Mouse (Mus musculus): ENCODE results near the gene Kctd19. TPM values are rescaled to one million over a fixed set of nuclear protein-coding genes. Genes with fewer than 3 reads are reported as not detected.

Kctd19 gene
- polyA plus RNA-seq, 1 experiment from 2014 or later = not detected

GRCm38 (mm10) chr8:105434136-105434535 lies 20.8 kb upstream of the Kctd19 start:
- Histone ChIP-seq H3K36me3 (ENCODE audit: control insufficient read depth, insufficient read depth, low read length) (no peaks in the 10 kb centered on the region), H3K27me3 (ENCODE audit: control insufficient read depth, insufficient read depth, low read length) (no peaks in the 10 kb centered on the region), H3K27ac (replicated peaks; ENCODE audit: low read depth, low read length) (0 out of 2 replicates have a peak overlapping the region, but pooled peaks have one; percentile 45), H3K4me3 (replicated peaks; ENCODE audit: low read depth, low read length) (no peak overlapping the region), H3K4me2 (ENCODE audit: low read length) (no peak overlapping the region), H3K4me1 (ENCODE audit: control insufficient read depth, insufficient read depth, low read length) (peaks cover 25% of the 10 kb centered on the region), H3K9me3 (ENCODE audit: control insufficient read depth, low read length) (no peaks in the 10 kb centered on the region), H3K9ac (replicated peaks; ENCODE audit: low read length) (no peak overlapping the region)
- DNase-seq (no peak), ATAC-seq (ENCODE audit: low FRiP score, low TSS enrichment) (no peak)
- 69% methylated on average over 5 of the region's 5 CpGs for WGBS

- no peak; the same call in 1 of the 2 replicates for ATAC-seq (ENCODE audit: low FRiP score, low TSS enrichment)
- H3K9ac ChIP-seq (replicated peaks; ENCODE audit: low read length) = no peak overlapping the region
- H3K9me3 ChIP-seq (ENCODE audit: control insufficient read depth, low read length) = no peaks in the 10 kb centered on the region
- no peak for DNase-seq
- peak overlapping the region; percentile 45; the same call in 1 of the 2 replicates for H3K27ac ChIP-seq (replicated peaks; ENCODE audit: low read depth, low read length)
- peaks cover 25% of the 10 kb centered on the region for H3K4me1 ChIP-seq (ENCODE audit: control insufficient read depth, insufficient read depth, low read length)
- WGBS = 22% methylated on average over 5 of the region's 5 CpGs
- no peaks in the 10 kb centered on the region for H3K27me3 ChIP-seq (ENCODE audit: control insufficient read depth, insufficient read depth, low read length)
- no peak overlapping the region for H3K4me3 ChIP-seq (replicated peaks; ENCODE audit: low read depth, low read length)
- no peaks in the 10 kb centered on the region for H3K36me3 ChIP-seq (ENCODE audit: control insufficient read depth, insufficient read depth, low read length)
- H3K4me2 ChIP-seq (ENCODE audit: low read length) = no peak overlapping the region
Observed at GRCm38 (mm10) chr8:105433511-105433910, 20.2 kb upstream of the Kctd19 start.

DNA sequence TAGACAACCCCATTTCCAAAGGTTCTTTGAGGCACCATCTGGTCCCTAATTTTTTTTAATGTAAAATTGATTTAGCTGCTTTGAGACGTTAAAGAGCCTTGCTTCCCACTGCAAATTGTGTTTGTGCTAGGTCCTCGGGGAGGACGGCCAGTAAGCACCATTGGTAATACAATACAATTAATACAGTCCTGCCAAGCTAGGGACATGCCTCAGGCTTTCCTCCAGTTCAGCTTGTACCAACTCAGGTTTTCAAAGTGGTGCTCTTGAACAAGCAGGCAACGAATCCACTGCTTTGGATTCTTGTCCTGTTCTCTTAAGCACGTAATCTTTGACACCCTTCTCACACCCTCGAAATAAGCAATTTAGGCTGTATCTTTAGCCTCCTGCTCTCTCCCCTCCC lies 19.7 kb upstream of the Kctd19 start:
- Histone ChIP-seq H3K36me3 (ENCODE audit: control insufficient read depth, insufficient read depth, low read length) (no peaks in the 10 kb centered on the region), H3K4me3 (replicated peaks; ENCODE audit: low read depth, low read length) (no peak overlapping the region), H3K9me3 (ENCODE audit: control insufficient read depth, low read length) (no peaks in the 10 kb centered on the region), H3K9ac (replicated peaks; ENCODE audit: low read length) (no peak overlapping the region), H3K4me1 (ENCODE audit: control insufficient read depth, insufficient read depth, low read length) (peaks cover 25% of the 10 kb centered on the region), H3K27me3 (ENCODE audit: control insufficient read depth, insufficient read depth, low read length) (no peaks in the 10 kb centered on the region), H3K27ac (replicated peaks; ENCODE audit: low read depth, low read length) (peak overlapping the region; percentile 26; the same call in 1 of the 2 replicates), H3K4me2 (ENCODE audit: low read length) (no peak overlapping the region)
- WGBS = 27% methylated on average over 6 of the region's 6 CpGs
- ATAC-seq (ENCODE audit: low FRiP score, low TSS enrichment) (no peak; the same call in 1 of the 2 replicates), DNase-seq (peak; percentile 52)

GRCm38 (mm10) chr8:105431743-105432515 lies 18.6 kb upstream of the Kctd19 start:
- Histone ChIP-seq H3K27ac (replicated peaks; ENCODE audit: low read depth, low read length) (0 out of 2 replicates have a peak overlapping the region, but pooled peaks have one; percentile 2), H3K9ac (replicated peaks; ENCODE audit: low read length) (no peak overlapping the region), H3K27me3 (ENCODE audit: control insufficient read depth, insufficient read depth, low read length) (no peaks in the 10 kb centered on the region), H3K9me3 (ENCODE audit: control insufficient read depth, low read length) (no peaks in the 10 kb centered on the region), H3K4me1 (ENCODE audit: control insufficient read depth, insufficient read depth, low read length) (peaks cover 25% of the 10 kb centered on the region), H3K4me3 (replicated peaks; ENCODE audit: low read depth, low read length) (no peak overlapping the region), H3K36me3 (ENCODE audit: control insufficient read depth, insufficient read depth, low read length) (no peaks in the 10 kb centered on the region), H3K4me2 (ENCODE audit: low read length) (no peak overlapping the region)
- ATAC-seq (ENCODE audit: low FRiP score, low TSS enrichment) (no peak), DNase-seq (peak; percentile 40)
- WGBS = 46% methylated on average over 7 of the region's 7 CpGs

- peaks cover 6% of the 10 kb centered on the region; the same call in 1 of the 2 replicates for H3K4me1 ChIP-seq (ENCODE audit: control insufficient read depth, insufficient read depth, low read length)
- H3K36me3 ChIP-seq (ENCODE audit: control insufficient read depth, insufficient read depth, low read length) = no peaks in the 10 kb centered on the region
- H3K4me2 ChIP-seq (ENCODE audit: low read length) = no peak overlapping the region
- DNase-seq (no peak), ATAC-seq (ENCODE audit: low FRiP score, low TSS enrichment) (no peak)
- no peak overlapping the region for H3K27ac ChIP-seq (replicated peaks; ENCODE audit: low read depth, low read length)
- no peaks in the 10 kb centered on the region for H3K9me3 ChIP-seq (ENCODE audit: control insufficient read depth, low read length)
- 86% methylated on average over 6 of the region's 6 CpGs for WGBS
- no peak overlapping the region for H3K4me3 ChIP-seq (replicated peaks; ENCODE audit: low read depth, low read length)
- H3K27me3 ChIP-seq (ENCODE audit: control insufficient read depth, insufficient read depth, low read length) = no peaks in the 10 kb centered on the region
- H3K9ac ChIP-seq (replicated peaks; ENCODE audit: low read length) = no peak overlapping the region
Observed at GRCm38 (mm10) chr8:105426878-105427277, 13.6 kb upstream of the Kctd19 start.

DNA sequence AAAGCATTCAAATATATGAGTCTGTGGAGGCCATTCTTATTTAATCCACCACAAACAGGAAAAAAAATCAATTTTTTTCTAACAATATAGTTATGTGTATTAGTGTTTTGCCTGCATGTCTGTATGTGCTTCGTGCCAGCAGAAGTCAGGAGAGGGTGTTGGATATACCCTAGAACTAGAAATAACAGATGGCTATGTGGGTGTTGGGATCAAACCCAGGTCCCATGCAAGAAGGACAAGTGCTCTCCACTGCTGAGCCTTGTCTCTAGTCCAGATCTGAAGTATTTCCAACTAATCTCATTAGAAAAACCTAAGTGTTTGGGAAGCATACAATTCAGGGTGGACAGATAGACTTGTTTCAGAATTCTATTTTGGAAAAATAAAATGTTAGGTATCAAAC lies 8.7 kb upstream of the Kctd19 start:
- ATAC-seq (ENCODE audit: low FRiP score, low TSS enrichment) (no peak), DNase-seq (no peak)
- Histone ChIP-seq H3K9ac (replicated peaks; ENCODE audit: low read length) (no peak overlapping the region), H3K27me3 (ENCODE audit: control insufficient read depth, insufficient read depth, low read length) (no peaks in the 10 kb centered on the region), H3K4me1 (ENCODE audit: control insufficient read depth, insufficient read depth, low read length) (no peaks in the 10 kb centered on the region), H3K4me2 (ENCODE audit: low read length) (no peak overlapping the region), H3K36me3 (ENCODE audit: control insufficient read depth, insufficient read depth, low read length) (no peaks in the 10 kb centered on the region), H3K9me3 (ENCODE audit: control insufficient read depth, low read length) (no peaks in the 10 kb centered on the region), H3K27ac (replicated peaks; ENCODE audit: low read depth, low read length) (no peak overlapping the region), H3K4me3 (replicated peaks; ENCODE audit: low read depth, low read length) (no peak overlapping the region)
- WGBS = 81% methylated on average over 1 of the region's 1 CpGs

- Histone ChIP-seq H3K27ac (replicated peaks; ENCODE audit: low read depth, low read length) (no peak overlapping the region), H3K4me1 (ENCODE audit: control insufficient read depth, insufficient read depth, low read length) (no peaks in the 10 kb centered on the region), H3K4me2 (ENCODE audit: low read length) (no peak overlapping the region), H3K9ac (replicated peaks; ENCODE audit: low read length) (no peak overlapping the region), H3K9me3 (ENCODE audit: control insufficient read depth, low read length) (no peaks in the 10 kb centered on the region), H3K4me3 (replicated peaks; ENCODE audit: low read depth, low read length) (no peak overlapping the region), H3K36me3 (ENCODE audit: control insufficient read depth, insufficient read depth, low read length) (no peaks in the 10 kb centered on the region), H3K27me3 (ENCODE audit: control insufficient read depth, insufficient read depth, low read length) (no peaks in the 10 kb centered on the region)
- DNase-seq = no peak
- WGBS = 94% methylated on average over 4 of the region's 4 CpGs
- ATAC-seq (ENCODE audit: low FRiP score, low TSS enrichment) = no peak
Observed at GRCm38 (mm10) chr8:105419800-105420199, 6.5 kb upstream of the Kctd19 start.

GRCm38 (mm10) chr8:105418992-105419391 lies 5.7 kb upstream of the Kctd19 start:
- Histone ChIP-seq H3K4me1 (ENCODE audit: control insufficient read depth, insufficient read depth, low read length) (no peaks in the 10 kb centered on the region), H3K9ac (replicated peaks; ENCODE audit: low read length) (no peak overlapping the region), H3K27ac (replicated peaks; ENCODE audit: low read depth, low read length) (no peak overlapping the region), H3K4me3 (replicated peaks; ENCODE audit: low read depth, low read length) (no peak overlapping the region), H3K27me3 (ENCODE audit: control insufficient read depth, insufficient read depth, low read length) (no peaks in the 10 kb centered on the region), H3K9me3 (ENCODE audit: control insufficient read depth, low read length) (no peaks in the 10 kb centered on the region), H3K4me2 (ENCODE audit: low read length) (no peak overlapping the region), H3K36me3 (ENCODE audit: control insufficient read depth, insufficient read depth, low read length) (no peaks in the 10 kb centered on the region)
- 66% methylated on average over 2 of the region's 2 CpGs for WGBS
- ATAC-seq (ENCODE audit: low FRiP score, low TSS enrichment) (no peak), DNase-seq (no peak)

DNA sequence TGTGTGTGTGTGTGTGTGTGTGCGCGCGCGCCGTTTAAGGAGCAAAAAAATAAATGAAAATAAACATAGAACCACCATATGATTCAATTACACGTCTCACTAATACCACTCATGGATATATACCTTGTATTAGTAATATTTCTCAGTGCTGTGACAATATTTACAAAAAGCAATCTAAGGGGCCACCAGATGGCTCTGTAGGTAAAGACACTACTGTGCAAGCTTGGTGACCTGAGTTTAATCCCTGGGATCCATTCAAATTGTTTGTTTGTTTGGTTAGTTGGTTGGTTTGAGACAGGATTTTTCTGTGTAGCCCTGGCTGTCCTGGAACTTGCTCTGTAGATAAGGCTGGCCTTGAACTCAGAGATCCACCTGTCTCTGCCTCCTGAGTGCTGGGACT lies 3.4 kb downstream of the Kctd19 start:
- DNase-seq (no peak), ATAC-seq (ENCODE audit: low FRiP score, low TSS enrichment) (no peak)
- H3K4me1 ChIP-seq (ENCODE audit: control insufficient read depth, insufficient read depth, low read length) = peaks cover 6% of the 10 kb centered on the region
- H3K4me2 ChIP-seq (ENCODE audit: low read length) = no peak overlapping the region
- no peaks in the 10 kb centered on the region for H3K36me3 ChIP-seq (ENCODE audit: control insufficient read depth, insufficient read depth, low read length)
- H3K9ac ChIP-seq (replicated peaks; ENCODE audit: low read length) = no peak overlapping the region
- no peak overlapping the region for H3K27ac ChIP-seq (replicated peaks; ENCODE audit: low read depth, low read length)
- WGBS = 96% methylated on average over 6 of the region's 6 CpGs
- H3K27me3 ChIP-seq (ENCODE audit: control insufficient read depth, insufficient read depth, low read length) = 0 out of 2 replicates have a peak, but pooled peaks cover 4% of the 10 kb centered on the region
- no peaks in the 10 kb centered on the region for H3K9me3 ChIP-seq (ENCODE audit: control insufficient read depth, low read length)
- H3K4me3 ChIP-seq (replicated peaks; ENCODE audit: low read depth, low read length) = no peak overlapping the region
